Mouse (Mus musculus): Measurements from ENCODE around the gene Ass1. TPM values are rescaled to one million over a fixed set of nuclear protein-coding genes. Genes with fewer than 3 reads are reported as not detected.
"Not testable (repeated sequence)": the region's sequence is repeated elsewhere in the genome, so short reads cannot be mapped to it uniquely, and the experiment has no call there.

Ass1 gene
- polyA plus RNA-seq, 1 experiment from 2014 or later = 10.9 TPM

GRCm38 (mm10) chr2:31516557-31516956 lies 46.5 kb downstream of the Ass1 start:
- ATAC-seq (ENCODE audit: low FRiP score, low read depth) = no peak

GRCm38 (mm10) chr2:31521800-31522335 lies 51.9 kb downstream of the Ass1 start:
- WGBS = 82% methylated on average over 16 of the region's 16 CpGs
- H3K9ac ChIP-seq = no peak overlapping the region
- no peak for ATAC-seq (ENCODE audit: low FRiP score, low read depth)

More at GRCm38 (mm10) chr2:31516557-31516956, 46.5 kb downstream of the Ass1 start:
- peaks cover 12% of the 10 kb centered on the region for H3K4me1 ChIP-seq
- H3K27me3 ChIP-seq = no peaks in the 10 kb centered on the region
- H3K4me3 ChIP-seq = no peak overlapping the region
- H3K9me3 ChIP-seq = peaks cover 11% of the 10 kb centered on the region; the same call in 1 of the 2 replicates
- H3K9ac ChIP-seq = no peak overlapping the region
- H3K36me3 ChIP-seq = peaks cover 8% of the 10 kb centered on the region
- no peak overlapping the region for H3K4me2 ChIP-seq (replicated peaks)
- WGBS = 63% methylated on average over 12 of the region's 12 CpGs
- H3K27ac ChIP-seq = no peak overlapping the region

DNA sequence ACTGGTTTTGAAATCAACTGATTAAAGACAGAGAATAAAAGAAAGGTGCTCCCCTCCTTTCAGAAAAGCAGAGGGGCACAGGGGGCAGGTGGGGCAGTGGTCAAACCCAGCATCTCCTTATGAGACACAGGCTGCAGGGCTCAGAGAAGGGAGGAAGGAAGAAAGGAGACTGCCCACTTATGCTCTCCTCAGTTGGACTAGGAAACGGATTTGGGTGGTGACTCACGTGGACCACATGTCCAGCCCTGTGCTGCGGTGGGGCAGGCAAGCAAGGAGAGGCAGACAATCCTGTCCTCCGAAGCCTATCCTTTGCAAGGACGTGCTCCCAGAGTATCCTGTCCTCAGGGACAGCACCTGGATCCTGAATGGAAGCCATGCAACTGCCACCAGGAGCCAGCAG lies 54.6 kb downstream of the Ass1 start:
- ATAC-seq (ENCODE audit: low FRiP score, low read depth) = no peak
- Histone ChIP-seq H3K4me2 (replicated peaks) (no peak overlapping the region), H3K36me3 (no peaks in the 10 kb centered on the region), H3K4me1 (peaks cover 14% of the 10 kb centered on the region), H3K27me3 (no peaks in the 10 kb centered on the region), H3K9ac (no peak overlapping the region), H3K4me3 (no peak overlapping the region), H3K27ac (no peak overlapping the region), H3K9me3 (no peaks in the 10 kb centered on the region)
- 79% methylated on average over 5 of the region's 5 CpGs for WGBS

More at GRCm38 (mm10) chr2:31521800-31522335, 51.9 kb downstream of the Ass1 start:
- H3K4me2 ChIP-seq (replicated peaks) = no peak overlapping the region
- H3K27me3 ChIP-seq = no peaks in the 10 kb centered on the region
- no peaks in the 10 kb centered on the region for H3K9me3 ChIP-seq
- no peak overlapping the region for H3K4me3 ChIP-seq
- H3K36me3 ChIP-seq = no peaks in the 10 kb centered on the region
- H3K27ac ChIP-seq = no peak overlapping the region
- peaks cover 4% of the 10 kb centered on the region; the same call in 1 of the 2 replicates for H3K4me1 ChIP-seq

DNA sequence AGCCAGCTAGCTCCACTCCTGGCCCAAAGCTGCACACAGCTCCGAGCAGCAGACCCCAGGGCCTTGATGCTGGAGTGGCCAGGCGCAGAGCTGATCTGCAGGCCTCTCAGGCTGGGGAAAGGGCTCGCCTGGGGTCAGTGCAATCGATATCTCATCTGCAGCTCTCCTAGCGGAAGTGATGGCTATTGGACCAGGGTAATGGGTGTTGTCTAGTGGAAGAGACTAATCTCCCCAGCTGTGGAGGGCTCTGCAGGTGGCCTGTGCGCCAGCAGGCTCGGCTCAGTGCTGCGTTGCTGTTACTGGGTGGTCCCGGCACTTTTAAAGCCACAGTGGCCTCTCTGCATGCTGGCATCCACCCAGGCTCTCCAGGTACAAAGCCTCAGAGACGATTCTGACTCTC lies 55.8 kb downstream of the Ass1 start:
- no peak for ATAC-seq (ENCODE audit: low FRiP score, low read depth)
- no peak overlapping the region for H3K9ac ChIP-seq
- no peak overlapping the region for H3K27ac ChIP-seq
- H3K4me1 ChIP-seq = peaks cover 14% of the 10 kb centered on the region
- no peaks in the 10 kb centered on the region for H3K36me3 ChIP-seq
- no peak overlapping the region for H3K4me3 ChIP-seq
- H3K4me2 ChIP-seq (replicated peaks) = no peak overlapping the region
- no peaks in the 10 kb centered on the region for H3K27me3 ChIP-seq
- H3K9me3 ChIP-seq = no peaks in the 10 kb centered on the region
- WGBS = 27% methylated on average over 10 of the region's 10 CpGs

DNA sequence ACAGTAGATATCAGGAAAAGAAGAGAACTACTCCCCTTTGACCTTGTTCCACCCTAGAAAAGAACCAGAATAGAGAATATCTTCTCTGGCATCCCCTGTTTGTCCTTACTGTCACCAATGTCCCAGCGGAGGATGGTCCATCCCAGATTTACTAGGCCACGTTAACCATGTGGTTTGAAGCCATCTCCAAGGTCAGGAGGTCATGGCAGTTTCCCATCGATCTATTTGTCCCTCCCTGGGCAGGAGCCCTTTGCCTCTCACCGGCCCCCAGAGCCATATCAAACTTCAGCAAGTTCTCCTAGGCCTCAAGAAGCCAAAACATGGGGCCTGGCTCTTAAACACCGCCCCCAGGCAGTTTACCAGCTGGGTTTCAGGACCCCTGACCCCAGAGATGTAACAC lies 60.2 kb downstream of the Ass1 start:
- H3K4me3 ChIP-seq = no peak overlapping the region
- H3K9ac ChIP-seq = no peak overlapping the region
- no peaks in the 10 kb centered on the region for H3K9me3 ChIP-seq
- no peak overlapping the region for H3K4me2 ChIP-seq (replicated peaks)
- no peak for ATAC-seq (ENCODE audit: low FRiP score, low read depth)
- 55% methylated on average over 5 of the region's 5 CpGs for whole genome bisulfite sequencing
- no peak overlapping the region for H3K27ac ChIP-seq
- H3K4me1 ChIP-seq = peaks cover 14% of the 10 kb centered on the region
- H3K36me3 ChIP-seq = no peaks in the 10 kb centered on the region
- H3K27me3 ChIP-seq = no peaks in the 10 kb centered on the region

DNA sequence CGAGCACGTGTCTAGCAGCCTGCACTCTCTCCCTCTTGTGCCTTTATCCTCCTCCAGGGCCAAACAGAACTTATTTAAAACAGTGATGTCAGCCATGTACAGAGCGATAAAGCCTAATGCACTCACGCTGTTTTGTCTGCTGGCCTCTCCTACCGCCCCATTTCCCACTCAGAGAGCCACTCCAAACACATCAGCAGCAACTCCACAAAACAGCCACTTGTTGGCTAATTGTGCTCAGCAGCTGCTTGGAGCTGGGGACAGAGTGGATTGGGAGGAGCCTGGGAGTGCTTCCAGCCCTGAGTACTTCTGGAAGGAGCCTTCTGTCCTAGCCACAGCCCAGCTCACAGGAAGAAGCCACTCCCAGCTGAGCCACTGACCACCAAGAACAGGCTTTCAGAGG lies 67.0 kb downstream of the Ass1 start:
- no peak overlapping the region for H3K4me3 ChIP-seq
- no peak overlapping the region for H3K9ac ChIP-seq
- 0 out of 2 replicates have a peak, but pooled peaks cover 4% of the 10 kb centered on the region for H3K4me1 ChIP-seq
- no peak overlapping the region for H3K4me2 ChIP-seq (replicated peaks)
- no peak overlapping the region for H3K27ac ChIP-seq
- WGBS = 65% methylated on average over 5 of the region's 5 CpGs
- H3K27me3 ChIP-seq = 0 out of 2 replicates have a peak, but pooled peaks cover 3% of the 10 kb centered on the region
- ATAC-seq (ENCODE audit: low FRiP score, low read depth) = no peak
- H3K9me3 ChIP-seq = no peaks in the 10 kb centered on the region
- H3K36me3 ChIP-seq = no peaks in the 10 kb centered on the region

- WGBS = 67% methylated on average over 5 of the region's 5 CpGs
- ATAC-seq (ENCODE audit: low FRiP score, low read depth) = no peak
These were observed 68.7 kb downstream of the Ass1 start for GRCm38 (mm10) chr2:31538745-31539144.

DNA sequence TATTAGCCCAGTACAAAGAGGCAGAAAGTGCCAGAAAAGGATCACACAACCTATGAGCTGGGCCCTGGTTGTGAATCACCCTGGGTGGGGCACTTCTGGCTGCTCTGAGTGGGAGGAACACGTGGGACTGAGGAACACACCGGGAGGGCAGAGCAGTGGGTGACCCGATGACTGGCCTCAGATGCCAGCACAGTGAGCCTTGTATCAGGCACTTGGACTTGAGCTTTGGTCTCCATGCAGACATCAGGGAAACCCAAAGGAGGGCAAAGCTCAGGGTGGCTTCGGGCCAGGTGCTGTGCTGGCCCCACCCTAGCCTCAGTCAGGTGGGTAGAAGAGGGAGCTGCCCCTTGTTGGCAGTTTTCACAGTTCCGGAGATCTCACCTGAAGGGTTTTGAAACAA lies 71.6 kb downstream of the Ass1 start:
- H3K36me3 ChIP-seq = no peaks in the 10 kb centered on the region
- H3K9ac ChIP-seq = no peak overlapping the region
- ATAC-seq (ENCODE audit: low FRiP score, low read depth) = no peak
- H3K4me2 ChIP-seq (replicated peaks) = no peak overlapping the region
- WGBS = 92% methylated on average over 5 of the region's 5 CpGs
- H3K9me3 ChIP-seq = no peaks in the 10 kb centered on the region
- 0 out of 2 replicates have a peak, but pooled peaks cover 4% of the 10 kb centered on the region for H3K4me1 ChIP-seq
- H3K4me3 ChIP-seq = no peak overlapping the region
- no peak overlapping the region for H3K27ac ChIP-seq
- H3K27me3 ChIP-seq = 0 out of 2 replicates have a peak, but pooled peaks cover 3% of the 10 kb centered on the region

More at GRCm38 (mm10) chr2:31538745-31539144, 68.7 kb downstream of the Ass1 start:
- Histone ChIP-seq H3K36me3 (no peaks in the 10 kb centered on the region), H3K9ac (no peak overlapping the region), H3K4me1 (0 out of 2 replicates have a peak, but pooled peaks cover 4% of the 10 kb centered on the region), H3K9me3 (no peaks in the 10 kb centered on the region), H3K4me3 (no peak overlapping the region), H3K27ac (no peak overlapping the region), H3K4me2 (replicated peaks) (no peak overlapping the region), H3K27me3 (0 out of 2 replicates have a peak, but pooled peaks cover 3% of the 10 kb centered on the region)

DNA sequence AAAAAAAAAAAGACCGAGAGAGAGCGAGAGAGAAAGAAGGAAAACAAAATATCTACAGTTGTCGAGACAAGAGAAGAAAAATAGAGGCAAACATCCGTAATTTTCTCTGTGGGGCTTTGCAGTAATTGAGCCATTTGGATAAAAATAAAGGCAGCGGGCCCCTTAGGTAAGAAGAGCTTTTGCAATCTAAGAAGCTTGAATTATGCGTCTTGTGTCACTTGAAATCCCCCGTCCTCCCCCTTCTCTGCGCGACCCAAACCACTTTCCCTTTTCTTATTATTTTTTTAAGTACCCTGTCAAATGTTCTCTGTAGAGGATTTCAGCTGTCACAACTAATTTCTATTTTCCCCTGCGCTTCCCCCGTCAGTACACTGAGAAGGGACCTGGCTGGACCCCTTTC lies 77.7 kb downstream of the Ass1 start:
- Histone ChIP-seq H3K4me2 (replicated peaks) (no peak overlapping the region), H3K36me3 (no peaks in the 10 kb centered on the region), H3K9me3 (no peaks in the 10 kb centered on the region), H3K4me3 (no peak overlapping the region), H3K27ac (no peak overlapping the region), H3K4me1 (peaks cover 4% of the 10 kb centered on the region; the same call in 1 of the 2 replicates), H3K27me3 (no peaks in the 10 kb centered on the region), H3K9ac (no peak overlapping the region)
- no peak for ATAC-seq (ENCODE audit: low FRiP score, low read depth)
- 58% methylated on average over 11 of the region's 11 CpGs for WGBS

DNA sequence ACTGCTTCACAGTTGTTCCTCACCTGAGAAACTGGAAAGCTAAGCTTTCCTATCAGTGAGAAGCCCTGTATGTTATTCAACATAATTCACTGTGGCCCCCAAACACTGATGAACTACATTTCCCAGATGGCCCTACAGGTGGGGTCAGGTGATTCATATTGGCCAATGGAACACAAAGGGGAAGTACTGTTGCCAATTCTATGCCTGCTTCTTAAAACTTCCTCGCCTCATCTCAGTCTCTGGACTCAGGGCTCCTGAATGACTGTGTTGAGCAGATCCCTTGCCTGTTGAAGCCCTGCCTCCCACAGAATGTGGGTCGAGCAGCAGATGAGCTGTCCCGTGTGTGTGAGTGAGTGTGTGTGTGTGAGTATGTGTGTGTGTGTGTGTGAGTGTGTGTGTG lies 80.5 kb downstream of the Ass1 start:
- Histone ChIP-seq H3K9ac (no peak overlapping the region), H3K27ac (no peak overlapping the region), H3K4me3 (no peak overlapping the region), H3K9me3 (no peaks in the 10 kb centered on the region), H3K27me3 (no peaks in the 10 kb centered on the region), H3K4me1 (peaks cover 4% of the 10 kb centered on the region; the same call in 1 of the 2 replicates), H3K36me3 (no peaks in the 10 kb centered on the region), H3K4me2 (replicated peaks) (no peak overlapping the region)
- 78% methylated on average over 3 of the region's 3 CpGs for WGBS
- ATAC-seq (ENCODE audit: low FRiP score, low read depth) = no peak

GRCm38 (mm10) chr2:31551351-31551750 lies 81.3 kb downstream of the Ass1 start:
- H3K4me3 ChIP-seq; H3K27me3 ChIP-seq; ATAC-seq (ENCODE audit: low FRiP score, low read depth); H3K27ac ChIP-seq; H3K4me1 ChIP-seq; H3K9ac ChIP-seq; H3K36me3 ChIP-seq; H3K4me2 ChIP-seq (replicated peaks); H3K9me3 ChIP-seq: not testable (repeated sequence)
- WGBS = 88% methylated on average over 3 of the region's 3 CpGs

- no peaks in the 10 kb centered on the region for H3K36me3 ChIP-seq
- ATAC-seq (ENCODE audit: low FRiP score, low read depth) = no peak
- WGBS = 87% methylated on average over 10 of the region's 10 CpGs
- H3K9ac ChIP-seq = no peak overlapping the region
- no peak overlapping the region for H3K27ac ChIP-seq
- no peak overlapping the region for H3K4me2 ChIP-seq (replicated peaks)
- no peaks in the 10 kb centered on the region for H3K27me3 ChIP-seq
- H3K9me3 ChIP-seq = no peaks in the 10 kb centered on the region
- peaks cover 4% of the 10 kb centered on the region; the same call in 1 of the 2 replicates for H3K4me1 ChIP-seq
- no peak overlapping the region for H3K4me3 ChIP-seq
These were observed 82.0 kb downstream of the Ass1 start for GRCm38 (mm10) chr2:31551971-31552370.

DNA sequence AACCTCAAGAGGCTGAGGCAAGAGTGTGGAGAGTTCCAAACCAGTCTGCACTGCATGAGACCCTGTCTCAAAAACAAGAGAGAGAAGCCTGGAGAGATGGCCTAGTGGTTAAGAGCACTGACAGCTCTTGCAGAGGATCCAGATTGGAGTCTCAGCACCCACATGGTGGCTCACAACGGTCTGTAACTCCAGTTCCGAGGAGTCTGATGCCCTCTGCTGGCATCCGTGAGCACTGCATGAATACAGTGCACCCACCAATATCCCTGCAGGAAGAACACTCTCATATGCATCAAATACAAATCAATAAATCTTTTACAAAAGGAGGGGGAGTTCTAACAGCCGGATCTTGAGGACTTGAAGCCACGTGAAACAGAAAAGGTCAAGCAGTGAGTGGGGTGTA lies 84.6 kb downstream of the Ass1 start:
- 78% methylated on average over 5 of the region's 5 CpGs for WGBS
- Histone ChIP-seq H3K9me3 (no peaks in the 10 kb centered on the region), H3K36me3 (no peaks in the 10 kb centered on the region), H3K4me1 (no peaks in the 10 kb centered on the region), H3K27me3 (0 out of 2 replicates have a peak, but pooled peaks cover 2% of the 10 kb centered on the region), H3K4me3 (no peak overlapping the region), H3K27ac (no peak overlapping the region), H3K4me2 (replicated peaks) (no peak overlapping the region), H3K9ac (no peak overlapping the region)
- no peak for ATAC-seq (ENCODE audit: low FRiP score, low read depth)

All from limb, embryonic 13.5 days (tissue).